Mouse (Mus musculus): Measurements from ENCODE around the gene Gnb4.

GRCm38 (mm10) chr3:32658821-32659220 is 42.4 kb upstream of the Gnb4 start:
- TF ChIP-seq CTCF (conservative IDR thresholded peaks at IDR 0.05 in 1 of 2, IDR thresholded peaks at IDR 0.05 in 1 of 2; ENCODE audit: low read depth in 2 of 2, low read length in 2 of 2) (no peak), NRF1 (IDR thresholded peaks at IDR 0.05; ENCODE audit: low read depth, low read length) (no peak), EP300 (IDR thresholded peaks at IDR 0.05; ENCODE audit: low read length) (no peak), NELFE (IDR thresholded peaks at IDR 0.05; ENCODE audit: low read depth, low read length) (no peak), ZMIZ1 (IDR thresholded peaks at IDR 0.05; ENCODE audit: low read depth, low read length) (no peak), SIN3A (IDR thresholded peaks at IDR 0.05; ENCODE audit: low read length) (no peak), KAT2A (IDR thresholded peaks at IDR 0.05; ENCODE audit: insufficient replicate concordance, low read length) (no peak), BHLHE40 (IDR thresholded peaks at IDR 0.05; ENCODE audit: low read depth, low read length) (no peak), RCOR1 (conservative IDR thresholded peaks at IDR 0.05; ENCODE audit: low read depth, low read length) (no peak), MAFK (IDR thresholded peaks at IDR 0.05; ENCODE audit: insufficient replicate concordance, low read length) (no peak), POLR2A (IDR thresholded peaks at IDR 0.05; ENCODE audit: low read depth, low read length) (no peak), ZC3H11A (IDR thresholded peaks at IDR 0.05; ENCODE audit: low read depth, low read length) (no peak), JUN (IDR thresholded peaks at IDR 0.05; ENCODE audit: insufficient read depth, low read depth, low read length) (no peak)

Measured in CH12.LX (cell line).